Mouse (Mus musculus) frontal cortex, adult (tissue): ENCODE results near the gene Cnot2.

ENCODE experiments used
- ATAC-seq: cut with Nextera tagmentation; 2 replicates; pipeline ENCODE4 v1.9.2; 2017; ENCODE audit warnings: mild to moderate bottlenecking, moderate library complexity, mixed read lengths; ENCODE audit not compliant: low TSS enrichment

The Cnot2 gene

GRCm38 (mm10) chr10:116481917-116482316, 99.4 kb downstream of the Cnot2 start:
- ATAC-seq = no peak

GRCm38 (mm10) chr10:116480988-116481387, 100.3 kb downstream of the Cnot2 start:
- ATAC-seq = no peak

GRCm38 (mm10) chr10:116476559-116476958, 104.8 kb downstream of the Cnot2 start:
- ATAC-seq = no peak

- ATAC-seq = no peak
These were observed 105.6 kb downstream of the Cnot2 start for GRCm38 (mm10) chr10:116475725-116476124.

GRCm38 (mm10) chr10:116473759-116474549, 107.4 kb downstream of the Cnot2 start, which contains the start of gene Kcnmb4:
Gene Kcnmb4 (minus strand): TSS chr10:116473878.
- ATAC-seq = peak; percentile 60

- peak; percentile 55 for ATAC-seq
These were observed 108.1 kb downstream of the Cnot2 start for GRCm38 (mm10) chr10:116473071-116473758.

GRCm38 (mm10) chr10:116472579-116472978, 108.7 kb downstream of the Cnot2 start:
- ATAC-seq = no peak

- ATAC-seq = peak; percentile 33; the same call in 1 of the 2 replicates
These were observed 110.9 kb downstream of the Cnot2 start for GRCm38 (mm10) chr10:116470306-116470925.

GRCm38 (mm10) chr10:116468094-116468493, 113.2 kb downstream of the Cnot2 start:
- no peak for ATAC-seq

GRCm38 (mm10) chr10:116463753-116464345, 117.5 kb downstream of the Cnot2 start:
- no peak for ATAC-seq

- no peak for ATAC-seq
These were observed 119.9 kb downstream of the Cnot2 start for GRCm38 (mm10) chr10:116461443-116461842.

- ATAC-seq = peak; percentile 81
These were observed 122.5 kb downstream of the Cnot2 start for GRCm38 (mm10) chr10:116458786-116459185.

GRCm38 (mm10) chr10:116452771-116453170, 128.5 kb downstream of the Cnot2 start:
- ATAC-seq = no peak

GRCm38 (mm10) chr10:116450621-116451020, 130.7 kb downstream of the Cnot2 start:
- ATAC-seq = no peak

- ATAC-seq = no peak
These were observed 133.1 kb downstream of the Cnot2 start for GRCm38 (mm10) chr10:116448166-116448565.

GRCm38 (mm10) chr10:116447176-116447575, 134.1 kb downstream of the Cnot2 start:
- ATAC-seq = no peak

- ATAC-seq = no peak
These were observed 135.3 kb downstream of the Cnot2 start for GRCm38 (mm10) chr10:116446040-116446439.

- no peak for ATAC-seq
These were observed 136.5 kb downstream of the Cnot2 start for GRCm38 (mm10) chr10:116444826-116445225.

GRCm38 (mm10) chr10:116444371-116444770, 136.9 kb downstream of the Cnot2 start:
- ATAC-seq = no peak

GRCm38 (mm10) chr10:116440946-116441345, 140.4 kb downstream of the Cnot2 start:
- no peak for ATAC-seq

GRCm38 (mm10) chr10:116440088-116440487, 141.2 kb downstream of the Cnot2 start:
- ATAC-seq = peak; percentile 41; the same call in 1 of the 2 replicates

GRCm38 (mm10) chr10:116435455-116435854, 145.9 kb downstream of the Cnot2 start:
- peak; percentile 50 for ATAC-seq
